Mouse (Mus musculus) bone marrow, adult 2 months (tissue): ENCODE measurements at regions not wholly inside any gene's neighbourhood (a gene's known extent, or its start where the extent isn't known, plus 50 kb on each side); places are given as distances from the start of the nearest gene placed in this dataset.

Experiments
- CTCF ChIP-seq: fragments of 200-500 bp; IDR thresholded peaks from 2 replicates; pipeline ENCODE4 v1.5.1; 2011; ENCODE audit warnings: low read length, control low read depth; ENCODE audit not compliant: control insufficient read depth, insufficient read depth
- POLR2A ChIP-seq: fragments of 200-500 bp; IDR thresholded peaks from 2 replicates; pipeline ENCODE4 v1.6.1; 2011; ENCODE audit warnings: low read depth, mild to moderate bottlenecking, control low read depth, low read length, borderline replicate concordance; ENCODE audit not compliant: control insufficient read depth

GRCm38 (mm10) chr15:59722661-59723413, 293.6 kb downstream of the 4933412E24Rik start:
- TF ChIP-seq CTCF: no peak
- TF ChIP-seq POLR2A: no peak
